Mouse (Mus musculus) adrenal gland, postnatal 4 days (tissue): ENCODE results near the gene Ralgds. TPM values are rescaled to one million over a fixed set of nuclear protein-coding genes. Genes with fewer than 3 reads are reported as not detected.
"Not testable (repeated sequence)": the region's sequence is repeated elsewhere in the genome, so short reads cannot be mapped to it uniquely, and the experiment has no call there.

Experiments
- DNase-seq, 2 experiments: peaks; one replicate each; pipeline ENCODE4 v3.0.0; 2021 to 2022; ENCODE audit warnings: low spot score in 2 of 2, mixed read lengths in 2 of 2
- long read RNA-seq, 2 experiments: library from polyadenylated mRNA; stranded (forward); transcript quantifications; one replicate each; pipeline ENCODE4 v2.0.0; 2021
- total RNA-seq, 2 experiments: library from RNA; stranded (reverse); gene quantifications; 2 replicates each; pipeline ENCODE4 v1.2.3; 2021

Ralgds gene
- 10 to 100 TPM; 65.0 to 67.0 TPM for total RNA-seq
- long read RNA-seq, experiment 1, transcript Ralgds-201 (18 exons, 3,590 nt) = minor isoform, 5 of 66 reads
- long read RNA-seq, experiment 1, transcript Ralgds-203 (18 exons, 3,683 nt) = major isoform, 19 of 66 reads
- long read RNA-seq, experiment 1, transcript Ralgds-202 (18 exons, 3,102 nt) = minor isoform, 6 of 66 reads
- long read RNA-seq, experiment 1, partial matches to known transcripts = 21 of 66 reads
- long read RNA-seq, experiment 1, other reads (novel, unspliced or antisense) = 15 of 66 reads
- long read RNA-seq, experiment 2, transcript Ralgds-202 (18 exons, 3,102 nt) = minor isoform, 34 of 171 reads
- long read RNA-seq, experiment 2, transcript Ralgds-201 (18 exons, 3,590 nt) = minor isoform, 9 of 171 reads
- long read RNA-seq, experiment 2, transcript Ralgds-203 (18 exons, 3,683 nt) = major isoform, 36 of 171 reads
- long read RNA-seq, experiment 2, partial matches to known transcripts = 22 of 171 reads
- long read RNA-seq, experiment 2, other reads (novel, unspliced or antisense) = 70 of 171 reads

DNA sequence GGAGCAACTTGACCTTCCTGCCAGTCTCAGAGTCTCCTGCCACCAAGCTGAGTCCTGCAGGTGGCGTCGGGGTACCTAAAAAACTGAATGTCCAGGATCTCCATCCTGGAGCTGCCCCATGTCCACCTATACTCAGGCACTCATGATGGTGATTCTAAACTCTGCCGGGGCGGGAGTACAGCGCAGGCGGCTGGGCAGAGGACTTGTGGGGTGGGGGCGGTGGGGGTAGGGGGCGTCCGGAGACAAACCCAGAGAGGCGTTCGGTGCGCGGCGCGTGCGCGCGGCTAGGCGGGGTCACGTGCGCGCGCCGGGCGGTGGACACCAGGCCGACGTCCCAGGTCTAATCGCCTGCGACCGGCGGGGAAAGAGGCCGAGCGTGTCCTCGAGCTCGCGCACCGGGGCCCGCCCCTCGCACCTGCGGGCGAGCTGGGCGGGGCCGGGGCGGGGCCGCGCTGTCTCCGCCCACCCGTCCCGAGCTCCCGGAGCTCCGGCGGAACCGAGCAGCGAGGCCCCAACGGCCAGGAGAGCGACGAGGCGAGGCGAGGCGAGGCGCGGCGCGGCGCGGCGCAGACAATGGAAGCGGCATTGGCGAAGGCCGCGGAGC, at the start of gene Ralgds:
TSS of gene Ralgds (plus strand) at position 328 of the 604 bp plus-strand sequence.
- DNase-seq = no peak

DNA sequence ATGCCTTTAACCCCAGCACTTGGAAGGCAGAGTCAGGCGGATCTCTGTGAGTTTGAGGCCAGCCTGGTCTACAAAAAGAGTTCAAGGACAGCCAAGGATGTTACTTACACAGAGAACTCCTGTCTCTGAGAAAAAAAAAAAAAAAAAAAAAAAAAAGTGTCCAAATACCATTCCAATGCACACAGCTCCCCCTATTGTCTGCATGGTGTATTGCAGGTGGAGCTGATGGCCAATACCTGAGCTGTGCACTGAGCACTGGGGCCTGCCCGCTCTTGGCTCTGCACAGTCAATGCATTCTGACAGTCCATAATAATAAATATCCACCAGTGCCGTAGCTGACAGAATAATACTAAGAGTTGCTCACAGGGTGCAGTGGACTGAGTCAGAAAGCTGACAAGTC, 49.0 kb upstream of the Ralgds start:
- DNase-seq = no peak

DNA sequence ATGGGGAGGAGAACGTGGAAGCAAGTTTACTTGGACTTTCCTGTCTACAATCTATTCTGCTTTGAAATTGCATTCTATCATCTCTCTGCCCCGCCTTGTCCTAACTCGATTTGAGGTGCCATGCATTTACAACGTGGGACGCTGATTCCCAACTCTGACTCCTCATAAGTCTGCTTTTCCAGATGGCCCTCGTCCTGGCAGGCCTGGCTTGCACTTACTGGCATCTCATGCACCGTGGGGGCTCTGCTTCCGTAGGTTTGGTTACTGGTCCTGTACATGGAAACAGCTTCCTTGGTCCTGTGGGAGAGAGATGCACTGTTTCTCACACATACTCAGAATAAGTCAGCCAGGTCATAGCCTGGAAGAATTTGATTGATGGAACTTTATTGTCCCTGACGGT, 48.0 kb upstream of the Ralgds start:
- no peak for DNase-seq

DNA sequence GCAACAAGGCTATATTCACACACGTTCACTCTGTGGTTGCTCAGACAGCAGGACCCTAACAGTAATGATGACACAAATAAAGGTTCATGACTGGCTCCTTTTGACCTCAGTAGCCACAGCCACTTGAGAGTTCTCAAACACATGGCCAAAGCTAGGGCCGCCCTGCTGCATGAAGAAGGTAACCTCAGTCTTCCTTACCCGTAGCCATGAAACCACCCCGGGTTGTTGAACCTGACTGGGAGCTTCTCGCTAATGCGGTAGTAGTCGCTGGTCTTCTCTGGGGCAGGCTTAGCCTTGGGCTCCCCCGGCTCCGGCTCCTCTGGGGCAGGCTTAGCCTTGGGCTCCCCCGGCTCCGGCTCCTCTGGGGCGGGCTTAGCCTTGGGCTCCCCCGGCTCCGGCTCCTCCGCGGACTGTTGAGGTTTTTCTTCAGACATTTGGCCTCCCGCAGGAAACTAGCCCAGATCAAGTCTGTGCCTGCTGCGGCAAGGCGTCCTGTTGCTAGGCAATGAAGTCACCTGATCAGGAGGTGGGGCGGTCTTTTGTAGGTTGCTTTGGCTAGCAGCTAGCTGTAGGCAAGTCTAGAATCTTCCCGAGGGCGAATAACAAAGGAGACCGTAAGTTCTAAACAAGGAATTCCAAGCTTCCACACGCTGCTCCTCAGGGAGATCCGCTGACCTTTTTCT, 46.9 kb upstream of the Ralgds start, which contains the start of gene 1700007K13Rik:
TSS of gene 1700007K13Rik (minus strand) at position 497 of the 683 bp plus-strand sequence.
- peak in 1 of 2 experiments; percentile 35 for DNase-seq

DNA sequence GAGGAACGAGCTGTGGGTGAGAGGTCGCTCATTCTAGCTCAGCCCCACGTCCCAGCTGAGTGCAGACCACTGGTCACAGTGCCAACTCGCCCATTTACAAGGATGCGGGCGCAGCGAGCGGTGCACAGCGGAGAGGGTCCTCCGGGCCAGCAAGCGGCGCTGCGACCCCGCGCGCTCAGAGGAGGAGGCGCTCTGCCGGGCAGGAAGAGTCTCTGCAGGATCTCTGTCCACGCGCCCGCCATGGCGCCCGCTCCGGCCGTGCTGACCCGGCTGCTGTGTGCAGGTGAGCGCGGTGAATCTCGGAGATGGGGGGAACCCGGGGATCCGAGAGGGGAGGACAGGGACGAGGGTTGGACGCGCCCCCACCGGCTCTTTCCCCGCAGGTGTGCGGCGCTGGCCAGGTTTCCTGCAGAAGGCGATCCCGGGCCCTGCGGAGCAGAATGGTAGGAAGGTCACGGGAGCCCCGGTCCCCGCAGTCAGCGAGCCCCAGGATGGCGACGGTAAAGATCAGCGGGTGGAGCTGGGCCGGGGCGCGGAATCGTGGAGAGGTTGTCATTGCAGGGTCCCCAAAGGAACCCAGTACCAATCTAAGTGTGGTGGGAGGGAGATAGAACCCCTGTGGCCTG, 45.0 kb upstream of the Ralgds start, which contains the start of gene Mrps2:
TSS of gene Mrps2 (plus strand) at position 207 of the 626 bp plus-strand sequence.
- peak; percentile 71 to 76 for DNase-seq

DNA sequence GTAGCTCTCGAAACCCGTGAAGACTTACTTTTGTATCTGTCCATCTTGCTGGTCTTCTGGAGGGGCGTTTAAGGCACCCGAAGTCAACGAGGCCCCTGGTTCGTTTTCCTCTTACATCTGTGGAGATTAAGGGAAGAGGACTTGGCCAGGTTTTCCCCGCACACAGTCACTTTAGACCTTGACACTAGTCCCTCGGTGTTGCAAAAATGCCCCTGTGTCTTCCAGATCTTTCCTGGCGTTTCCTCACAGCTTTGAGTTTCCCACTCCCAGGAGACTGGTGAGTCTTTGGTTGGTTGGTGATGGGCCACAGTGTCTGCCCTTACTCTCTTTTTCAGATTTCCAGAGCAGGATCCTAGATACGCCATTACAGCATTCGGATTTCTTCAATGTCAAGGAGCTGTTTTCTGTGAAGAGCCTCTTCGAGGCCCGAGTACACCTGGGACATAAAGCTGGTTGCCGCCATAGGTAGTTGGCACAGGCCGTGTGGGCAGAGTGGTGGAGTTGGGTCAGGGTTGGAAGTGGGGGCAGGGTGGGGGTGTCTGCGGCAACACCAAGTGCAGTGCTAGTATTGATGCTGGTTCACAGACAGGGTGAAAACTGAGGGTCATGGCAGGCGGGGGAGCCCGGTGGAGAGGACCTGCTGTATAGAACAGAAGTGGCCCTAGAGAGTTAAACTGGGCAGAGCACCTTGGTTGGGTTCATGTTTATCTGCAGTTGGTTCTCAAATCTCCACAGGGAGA, 44.3 kb upstream of the Ralgds start:
- DNase-seq = no peak

DNA sequence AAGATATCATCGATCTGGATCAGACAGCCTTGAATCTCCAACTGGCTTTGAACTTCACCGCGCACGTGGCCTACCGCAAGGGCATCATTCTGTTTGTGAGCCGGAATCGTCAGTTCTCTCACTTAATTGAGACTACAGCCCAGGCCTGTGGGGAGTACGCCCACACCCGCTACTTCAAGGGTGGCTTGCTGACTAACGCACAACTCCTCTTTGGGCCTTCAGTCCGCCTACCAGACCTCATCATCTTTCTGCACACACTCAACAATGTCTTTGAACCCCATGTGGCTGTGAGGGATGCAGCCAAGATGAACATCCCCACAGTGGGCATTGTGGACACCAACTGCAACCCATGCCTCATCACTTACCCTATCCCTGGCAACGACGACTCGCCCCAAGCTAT, 43.5 kb upstream of the Ralgds start:
- DNase-seq = no peak

DNA sequence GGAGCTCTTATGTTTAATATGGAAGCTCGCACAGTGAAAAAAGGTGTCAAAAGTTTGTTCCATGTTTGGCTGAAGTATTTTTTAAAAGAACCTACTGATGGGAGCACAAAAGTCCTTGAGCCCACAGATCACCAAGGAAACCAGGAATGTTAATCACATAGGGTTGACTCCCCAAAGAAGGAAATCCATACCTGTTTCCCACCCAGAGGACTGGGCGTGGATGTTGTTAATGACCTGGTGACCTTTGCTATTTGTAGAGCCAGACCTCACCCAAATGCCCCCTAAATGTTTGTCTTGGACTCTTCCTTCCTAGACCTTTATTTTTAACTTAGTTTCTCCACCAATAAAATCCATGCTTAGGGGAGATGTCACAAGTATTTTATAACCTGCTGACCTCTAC, 42.3 kb upstream of the Ralgds start:
- DNase-seq = no peak

DNA sequence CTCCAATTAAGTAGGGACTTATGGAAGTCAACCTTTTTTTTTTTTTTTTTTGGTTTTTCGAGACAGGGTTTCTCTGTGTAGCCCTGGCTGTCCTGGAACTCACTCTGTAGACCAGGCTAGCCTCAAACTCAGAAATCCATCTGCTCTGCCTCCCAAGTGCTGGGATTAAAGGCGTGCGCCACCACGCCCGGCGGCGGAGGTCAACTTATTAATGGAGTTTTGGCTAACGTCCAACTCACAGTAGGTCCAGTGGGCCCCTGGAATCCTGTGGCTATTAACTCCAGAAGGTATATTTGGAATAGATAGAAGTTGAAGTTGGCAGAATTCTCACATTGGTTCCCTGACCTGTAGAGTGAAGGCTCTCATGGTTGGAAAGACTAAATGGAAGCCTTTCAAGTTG, 40.9 kb upstream of the Ralgds start:
- DNase-seq = not testable (repeated sequence)

DNA sequence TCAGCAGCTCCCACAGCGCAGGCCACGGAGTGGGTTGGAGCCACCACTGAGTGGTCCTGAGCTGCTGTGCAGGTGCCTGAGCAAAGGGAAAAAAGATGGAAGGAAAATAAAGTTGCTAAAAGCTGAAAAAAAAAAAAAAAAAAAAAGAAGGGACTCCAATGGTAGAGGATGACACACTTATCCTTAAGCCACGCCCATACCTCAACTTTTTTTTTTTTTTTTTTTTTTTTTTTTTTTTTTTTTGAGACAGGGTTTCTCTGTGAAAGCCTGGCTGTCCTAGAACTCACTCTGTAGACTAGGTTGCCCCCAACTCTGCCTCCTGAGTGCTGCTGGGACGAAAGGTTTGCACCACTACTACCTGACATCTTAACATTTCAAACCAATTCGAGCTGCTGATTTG, 34.9 kb upstream of the Ralgds start:
- not testable (repeated sequence) for DNase-seq

DNA sequence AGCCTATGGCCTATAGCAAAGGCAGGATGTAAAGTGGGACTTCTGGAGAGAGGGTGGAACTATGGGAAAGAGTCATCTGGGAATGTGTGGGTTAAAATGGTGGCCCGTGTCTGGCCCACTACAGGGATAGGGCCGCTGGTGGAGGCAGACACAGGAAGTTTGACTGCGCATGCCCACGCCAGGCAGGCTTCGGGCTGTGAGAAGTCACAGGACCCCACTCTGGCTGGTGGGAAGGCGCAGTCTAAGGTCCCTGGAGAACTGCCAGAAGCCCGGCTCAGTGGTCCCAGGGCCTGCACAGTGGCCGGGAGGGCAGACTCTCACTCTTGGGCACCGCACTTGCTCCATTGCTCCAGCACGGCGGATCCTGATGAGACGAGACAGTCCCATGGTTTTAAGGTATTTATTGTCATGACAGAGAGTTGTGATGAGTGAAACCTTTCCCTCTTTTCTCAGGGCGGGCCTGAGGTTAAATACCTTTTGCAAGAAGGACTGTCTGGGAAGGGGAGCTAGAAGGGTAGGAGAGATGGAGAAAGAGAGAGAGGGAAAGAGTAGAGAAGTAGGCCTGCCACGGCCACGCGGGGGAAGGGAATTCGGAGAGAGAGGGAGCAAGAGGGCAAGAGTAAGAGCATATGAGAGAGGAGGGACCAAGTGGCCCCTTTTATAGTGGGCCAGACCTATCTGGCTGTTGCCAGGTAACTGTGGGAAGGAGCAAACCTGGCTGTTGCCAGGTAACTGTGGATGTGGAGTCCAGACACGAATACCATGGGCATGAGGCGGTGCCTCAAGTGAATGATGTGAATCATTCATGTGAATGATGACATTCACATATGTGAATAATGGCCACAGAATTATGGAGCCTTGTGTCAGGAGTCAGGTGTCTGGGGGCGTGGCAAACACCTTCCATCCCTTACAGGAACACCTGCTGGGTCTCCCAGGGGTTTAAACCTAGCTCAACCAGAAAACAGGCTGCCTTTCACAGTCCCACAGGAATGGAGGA, 33.4 kb upstream of the Ralgds start:
- DNase-seq = no peak

DNA sequence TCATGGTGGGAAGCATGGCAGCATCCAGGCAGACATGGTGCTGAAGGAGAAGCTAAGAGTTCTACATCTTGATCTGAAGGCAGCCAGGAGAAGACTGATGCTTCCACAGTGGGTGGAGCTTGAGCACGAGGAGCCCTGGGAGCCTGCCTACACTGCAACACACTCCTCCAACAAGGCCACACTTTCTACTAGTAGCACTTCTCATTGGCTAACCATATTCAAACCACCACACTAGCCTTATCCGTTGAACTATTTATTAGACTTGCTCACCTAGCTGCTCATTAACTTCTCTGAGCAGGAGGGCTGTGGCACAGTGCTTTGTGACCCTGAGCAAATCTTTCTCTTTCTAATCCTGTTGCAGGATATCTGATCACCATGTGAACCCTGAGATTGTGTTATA, 29.1 kb upstream of the Ralgds start:
- DNase-seq = no peak

DNA sequence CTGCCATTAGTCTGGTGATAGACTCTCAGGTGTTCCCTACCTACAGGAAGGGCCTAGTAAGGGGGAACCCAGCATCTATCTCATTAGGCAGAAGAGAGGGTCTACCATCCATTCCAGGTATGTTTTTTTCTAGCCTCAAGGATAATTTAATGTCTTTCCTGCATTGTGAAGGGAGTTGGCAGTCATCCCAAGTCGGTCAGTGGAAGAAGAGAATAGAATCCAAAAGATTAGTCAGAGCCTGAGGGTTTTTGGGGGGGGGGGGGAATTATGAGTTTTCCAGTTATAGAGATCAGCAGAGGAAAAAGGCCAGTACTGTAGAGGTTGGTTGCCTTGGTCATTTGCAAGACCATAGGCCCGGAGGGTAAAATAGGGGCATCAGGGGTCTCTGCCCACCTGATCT, 18.4 kb upstream of the Ralgds start:
- DNase-seq = no peak

DNA sequence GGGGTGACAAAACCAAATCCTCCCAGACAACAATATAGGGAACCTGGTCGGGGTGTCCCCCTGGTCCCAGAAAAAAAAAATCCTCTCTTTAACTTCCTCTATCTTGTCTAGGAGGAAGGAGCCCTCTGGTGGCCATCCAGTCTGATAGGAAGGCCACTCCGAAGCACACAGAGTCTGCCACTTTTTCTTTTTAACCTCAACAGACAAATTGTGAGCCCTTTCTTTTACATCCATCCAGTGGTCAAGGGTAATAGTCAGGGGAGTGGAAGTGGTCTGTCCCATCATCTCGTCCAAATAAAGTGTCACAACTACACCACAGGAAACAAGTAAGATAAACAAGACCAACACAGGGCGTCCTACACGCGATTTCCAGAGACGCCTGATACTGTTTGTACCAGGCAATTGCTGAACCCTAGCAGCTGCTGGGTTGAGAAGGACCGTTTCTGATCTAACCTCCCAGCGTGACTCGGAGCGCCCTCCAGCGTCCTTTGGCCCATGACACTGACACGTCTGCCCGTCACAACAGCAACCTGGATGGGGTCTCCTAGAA, 17.6 kb upstream of the Ralgds start:
- no peak for DNase-seq

DNA sequence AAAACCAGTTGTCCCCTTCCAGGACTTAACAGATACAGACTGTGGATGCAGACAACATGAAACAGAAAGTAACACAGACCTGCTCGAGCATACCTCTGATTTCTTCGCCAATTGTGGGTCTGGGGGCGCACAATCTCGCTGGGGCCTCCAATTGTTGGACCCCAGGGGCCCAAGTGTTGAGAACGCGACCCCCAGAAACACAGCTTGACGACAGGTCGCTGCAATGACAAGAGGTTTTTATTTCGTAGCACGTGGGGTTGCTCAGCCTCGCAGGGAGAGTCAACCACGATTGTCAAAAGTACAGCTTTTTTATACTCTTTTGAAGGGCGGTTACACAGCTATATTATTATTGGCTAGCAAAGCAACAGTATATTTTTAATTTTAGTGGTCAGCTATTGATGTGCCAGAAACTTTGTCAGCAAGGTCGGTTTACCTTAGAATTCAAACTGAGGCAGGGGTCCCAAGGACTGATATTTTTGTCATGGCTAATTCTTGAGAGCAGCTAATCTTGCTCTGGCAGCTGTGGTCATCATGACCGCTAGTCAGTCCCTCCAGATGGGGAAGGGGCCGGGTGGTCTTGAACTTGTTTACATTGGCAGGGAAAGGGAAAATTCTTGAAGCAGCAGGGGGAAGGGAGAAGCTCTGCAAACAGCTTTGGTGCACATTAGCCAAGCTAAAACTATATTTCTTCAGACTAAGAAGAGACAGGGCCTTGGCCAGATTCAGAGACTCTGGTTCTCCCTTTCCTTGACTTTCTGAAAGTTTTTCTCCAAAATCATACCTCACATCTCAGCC, 16.9 kb upstream of the Ralgds start:
- no peak for DNase-seq

DNA sequence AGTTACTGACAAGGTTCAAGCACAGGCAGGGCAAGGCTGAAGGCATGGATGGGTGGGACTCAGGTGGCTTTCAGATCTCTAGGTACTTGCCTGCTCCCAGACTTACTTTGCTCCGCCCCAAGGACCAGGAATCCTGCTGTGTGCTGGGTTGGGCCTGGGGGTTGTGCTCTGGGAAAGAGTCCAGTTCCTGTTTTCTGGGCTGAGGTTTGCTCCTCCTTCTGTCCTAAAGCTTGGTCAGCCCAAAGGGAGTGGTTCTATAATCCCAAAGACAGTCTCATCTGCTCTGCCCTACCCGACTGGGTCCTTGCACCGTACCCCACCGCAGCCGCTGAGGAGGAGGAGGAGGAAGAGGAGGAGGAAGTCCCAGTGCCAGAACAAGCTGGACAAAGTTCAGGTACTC, 16.3 kb upstream of the Ralgds start, which contains the start of gene Gbgt1:
TSS of gene Gbgt1 (plus strand) at position 221 of the 400 bp plus-strand sequence.
- no peak for DNase-seq

DNA sequence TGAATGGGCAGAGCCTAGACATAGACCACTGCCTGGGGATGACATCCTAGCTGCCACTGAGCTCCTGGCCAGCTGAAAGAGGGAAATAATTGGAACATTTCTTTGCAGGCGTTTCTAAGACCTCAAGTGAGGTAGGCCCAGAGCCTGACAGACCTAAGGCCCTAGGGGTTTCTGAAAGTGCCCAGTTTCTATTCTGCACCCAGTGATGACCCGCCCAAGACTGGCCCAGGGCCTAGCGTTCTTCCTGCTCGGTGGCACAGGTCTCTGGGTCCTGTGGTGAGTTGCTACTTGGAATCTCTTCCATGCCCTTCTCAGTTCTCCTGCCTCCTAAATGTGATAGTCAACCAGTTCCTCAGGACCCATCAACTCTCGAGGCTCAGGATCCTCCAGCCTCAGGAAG, 15.4 kb upstream of the Ralgds start:
- no peak for DNase-seq

DNA sequence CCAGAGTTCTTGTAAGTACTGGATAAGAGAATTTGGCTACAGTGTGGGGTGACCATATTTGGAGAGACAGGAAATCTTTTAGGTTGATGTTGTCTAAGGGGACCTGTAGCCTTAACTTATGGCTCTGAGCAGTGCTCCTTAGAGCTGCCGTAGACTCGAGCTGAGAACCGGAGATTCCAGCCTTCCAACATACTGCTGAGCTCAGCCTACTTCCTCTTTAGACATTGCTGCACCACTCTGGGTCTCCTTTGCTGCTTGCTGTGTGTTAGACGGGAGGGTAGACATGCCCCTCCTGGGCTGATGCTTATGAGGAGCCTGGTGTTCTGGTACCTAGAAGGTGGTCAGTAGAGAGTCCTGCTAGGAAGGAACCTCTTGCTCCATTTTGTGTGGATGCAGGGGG, 14.5 kb upstream of the Ralgds start:
- DNase-seq = no peak
